In genomic region chr17:49545424-49545823, GRCm38 (mm10) we compare ENCODE assay signal across 15 mouse cellular contexts. TPM values are rescaled to one million over a fixed set of nuclear protein-coding genes. Genes with fewer than 3 reads are reported as not detected.
"Had no signal": no experiment of that assay in that cellular context is flagged by ENCODE, and none has a peak within 500 bp of the region (broad histone marks: within the 10 kb centered on the region; RNA-seq: fewer than 3 reads in every experiment).

No protein-coding gene starts in this region.

- DNase-seq: lung, adult 18-20 months; lung, embryonic 14.5 days; lung, postnatal 10 days; lung, postnatal 4 days; midbrain, embryonic 14.5 days; right cerebral cortex, postnatal 14 days; thymus, adult 2 months; thymus, postnatal 36 days had no signal

- H3K4me3 ChIP-seq: midbrain, embryonic 10.5 days; midbrain, embryonic 12.5 days; myocyte; neural tube, embryonic 13.5 days; neural tube, embryonic 15.5 days had no signal

- H3K27me3 ChIP-seq: midbrain, embryonic 12.5 days; neural tube, embryonic 13.5 days; neural tube, embryonic 15.5 days had no signal

- H3K27ac ChIP-seq: liver, embryonic 14.5 days; midbrain, embryonic 12.5 days; neural tube, embryonic 13.5 days had no signal

RNA-seq across cellular contexts. Expression of gene Daam2, which starts 18.7 kb away (rescaled TPM):
- total RNA-seq: megakaryocyte-erythroid progenitor cell, adult 5-6 weeks had no signal
